ENCODE assay signal across 8 mouse cellular contexts in the genomic region with DNA sequence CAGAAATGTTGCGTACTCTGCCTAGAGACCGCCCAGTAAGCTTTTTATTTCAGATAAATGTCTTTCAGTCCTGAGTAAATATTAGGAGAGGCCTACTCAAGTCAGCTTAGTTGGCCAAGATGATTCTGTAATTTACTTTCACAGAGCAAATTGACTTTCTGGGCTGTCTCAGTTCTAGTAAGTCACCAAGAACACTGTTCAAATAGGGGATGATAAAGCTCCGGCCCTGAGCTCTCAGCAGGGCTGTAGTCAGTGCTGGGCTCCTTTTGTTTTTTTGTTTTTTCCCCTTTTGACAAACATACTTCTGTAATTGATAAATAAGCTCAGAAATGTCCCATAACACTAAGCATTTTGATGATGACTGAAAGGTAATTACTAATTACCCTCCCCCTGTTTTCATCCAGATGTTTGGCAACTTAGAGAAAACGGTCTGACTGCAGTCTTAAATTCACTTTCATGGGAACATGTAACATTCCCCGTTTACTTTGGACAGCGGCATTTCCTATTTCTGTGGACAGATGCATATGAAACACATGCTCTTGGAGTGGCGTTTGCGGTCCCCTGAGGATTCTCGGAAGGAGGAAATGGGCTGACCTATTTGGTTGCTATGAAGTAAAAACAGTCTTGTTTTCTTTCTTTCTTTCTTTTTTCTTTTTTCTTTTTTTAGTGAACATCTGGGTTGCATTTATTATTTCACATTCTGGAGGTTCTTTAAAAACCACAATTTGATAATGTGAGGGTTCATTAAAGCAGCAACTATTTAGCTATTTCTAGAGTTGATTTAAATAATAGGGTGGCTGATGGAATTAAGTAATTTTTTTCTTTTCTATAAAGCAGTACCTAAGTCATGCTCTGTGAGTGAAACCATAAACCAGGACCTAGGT. TPM values are rescaled to one million over a fixed set of nuclear protein-coding genes. Genes with fewer than 3 reads are reported as not detected.
DNase-seq lines count a peak whose midpoint lies in the region; ATAC-seq lines count a peak whose summit lies in the region.

No protein-coding gene starts in this region.

- peaks cover 11% of the 10 kb centered on the region for H3K4me1 ChIP-seq in hindbrain, embryonic 12.5 days
- no peaks in the 10 kb centered on the region for H3K4me1 ChIP-seq in hindbrain, embryonic 11.5 days (replicated peaks; ENCODE audit: control insufficient read depth, insufficient read depth, low read length)
- peaks cover 65% of the 10 kb centered on the region for H3K4me1 ChIP-seq in kidney, embryonic 16.5 days (ENCODE audit: insufficient read depth, low read length)
- H3K4me1 ChIP-seq in midbrain, embryonic 15.5 days = peaks cover 12% of the 10 kb centered on the region
- H3K4me1 ChIP-seq in forebrain, embryonic 12.5 days = peaks cover 13% of the 10 kb centered on the region

- no peaks in the 10 kb centered on the region for H3K36me3 ChIP-seq in hindbrain, embryonic 12.5 days
- H3K36me3 ChIP-seq in hindbrain, embryonic 11.5 days (ENCODE audit: control insufficient read depth, insufficient read depth, low read length) = no peaks in the 10 kb centered on the region
- peaks cover 6% of the 10 kb centered on the region; the same call in 1 of the 2 replicates for H3K36me3 ChIP-seq in kidney, embryonic 16.5 days (ENCODE audit: insufficient read depth, low read length)
- no peaks in the 10 kb centered on the region for H3K36me3 ChIP-seq in midbrain, embryonic 15.5 days (replicated peaks)
- no peaks in the 10 kb centered on the region for H3K36me3 ChIP-seq in forebrain, embryonic 12.5 days (replicated peaks)

- no peak for ATAC-seq in hindbrain, embryonic 12.5 days (ENCODE audit: low FRiP score)
- ATAC-seq in hindbrain, embryonic 11.5 days (ENCODE audit: low FRiP score) = no peak
- ATAC-seq in kidney, embryonic 16.5 days (ENCODE audit: low FRiP score, low TSS enrichment) = no peak
- ATAC-seq in midbrain, embryonic 15.5 days (replicated peaks) = no peak
- ATAC-seq in forebrain, embryonic 12.5 days (ENCODE audit: low FRiP score) = no peak

- H3K27ac ChIP-seq in hindbrain, embryonic 12.5 days = no peak overlapping the region
- H3K27ac ChIP-seq in hindbrain, embryonic 11.5 days (ENCODE audit: low read depth, low read length) = no peak overlapping the region; the same call in 1 of the 2 replicates
- H3K27ac ChIP-seq in kidney, embryonic 16.5 days (ENCODE audit: low read length) = peak overlapping the region; percentile 90
- H3K27ac ChIP-seq in midbrain, embryonic 15.5 days = 0 out of 2 replicates have a peak overlapping the region, but pooled peaks have one; percentile 20
- H3K27ac ChIP-seq in forebrain, embryonic 12.5 days = no peak overlapping the region

- 0 out of 2 replicates have a peak overlapping the region, but pooled peaks have one; percentile 22 for H3K4me2 ChIP-seq in hindbrain, embryonic 12.5 days (replicated peaks)
- no peak overlapping the region for H3K4me2 ChIP-seq in hindbrain, embryonic 11.5 days (replicated peaks; ENCODE audit: low read depth, low read length)
- H3K4me2 ChIP-seq in kidney, embryonic 16.5 days (replicated peaks; ENCODE audit: low read depth, low read length) = peak overlapping the region; percentile 41
- peak overlapping the region; percentile 17; the same call in 1 of the 2 replicates for H3K4me2 ChIP-seq in midbrain, embryonic 15.5 days
- no peak overlapping the region for H3K4me2 ChIP-seq in forebrain, embryonic 12.5 days

- H3K9ac ChIP-seq in hindbrain, embryonic 12.5 days = no peak overlapping the region
- no peak overlapping the region for H3K9ac ChIP-seq in hindbrain, embryonic 11.5 days (ENCODE audit: low read depth, low read length)
- no peak overlapping the region for H3K9ac ChIP-seq in kidney, embryonic 16.5 days (replicated peaks; ENCODE audit: low read length)
- no peak overlapping the region for H3K9ac ChIP-seq in midbrain, embryonic 15.5 days
- no peak overlapping the region for H3K9ac ChIP-seq in forebrain, embryonic 12.5 days

- H3K9me3 ChIP-seq in hindbrain, embryonic 12.5 days (replicated peaks) = peaks cover 5% of the 10 kb centered on the region; the same call in 1 of the 2 replicates
- H3K9me3 ChIP-seq in hindbrain, embryonic 11.5 days (ENCODE audit: control insufficient read depth, low read length) = no peaks in the 10 kb centered on the region
- no peaks in the 10 kb centered on the region; the same call in 1 of the 2 replicates for H3K9me3 ChIP-seq in kidney, embryonic 16.5 days (ENCODE audit: low read length)
- no peaks in the 10 kb centered on the region for H3K9me3 ChIP-seq in midbrain, embryonic 15.5 days
- H3K9me3 ChIP-seq in forebrain, embryonic 12.5 days = no peaks in the 10 kb centered on the region

- H3K27me3 ChIP-seq in hindbrain, embryonic 12.5 days = no peaks in the 10 kb centered on the region
- H3K27me3 ChIP-seq in hindbrain, embryonic 11.5 days (ENCODE audit: control insufficient read depth, insufficient read depth, low read length) = no peaks in the 10 kb centered on the region
- H3K27me3 ChIP-seq in kidney, embryonic 16.5 days (ENCODE audit: insufficient read depth, low read length) = no peaks in the 10 kb centered on the region
- no peaks in the 10 kb centered on the region for H3K27me3 ChIP-seq in midbrain, embryonic 15.5 days (replicated peaks)
- H3K27me3 ChIP-seq in forebrain, embryonic 12.5 days = no peaks in the 10 kb centered on the region

- no peak for DNase-seq in hindbrain, embryonic 11.5 days (ENCODE audit: low spot score)
- DNase-seq in heart, adult 11 months = peak; percentile 98
- DNase-seq in layer of hippocampus, postnatal 36 days = no peak
- DNase-seq in thymus, postnatal 10 days (ENCODE audit: low spot score in 2 of 2) = no peak

- 68% methylated on average over 9 of the region's 9 CpGs for WGBS in hindbrain, embryonic 12.5 days
- WGBS in hindbrain, embryonic 11.5 days = 69% methylated on average over 9 of the region's 9 CpGs
- WGBS in kidney, embryonic 16.5 days = 45% methylated on average over 9 of the region's 9 CpGs
- WGBS in midbrain, embryonic 15.5 days = 63% methylated on average over 9 of the region's 9 CpGs
- 74% methylated on average over 9 of the region's 9 CpGs for WGBS in forebrain, embryonic 12.5 days

- no peak overlapping the region for H3K4me3 ChIP-seq in hindbrain, embryonic 12.5 days
- no peak overlapping the region for H3K4me3 ChIP-seq in hindbrain, embryonic 11.5 days (ENCODE audit: low read depth, low read length)
- no peak overlapping the region for H3K4me3 ChIP-seq in kidney, embryonic 16.5 days (ENCODE audit: low read length)
- no peak overlapping the region for H3K4me3 ChIP-seq in midbrain, embryonic 15.5 days
- H3K4me3 ChIP-seq in forebrain, embryonic 12.5 days (replicated peaks) = no peak overlapping the region

RNA-seq across cellular contexts. Expression of a gene that starts 10.7 kb away (rescaled TPM):
- polyA plus RNA-seq in hindbrain, embryonic 12.5 days (2016; fragmentation: Nextera tagmentation; extraction: Ambion mirVana) = 39.8 and 46.1 TPM in 2 replicates
- 30.3 and 33.4 TPM in 2 replicates for polyA plus RNA-seq in hindbrain, embryonic 11.5 days (2014; fragmentation: Nextera tagmentation; extraction: Ambion mirVana)
- polyA plus RNA-seq in kidney, embryonic 16.5 days (2015; fragmentation: Nextera tagmentation; extraction: Ambion mirVana) = 79.2 and 81.3 TPM in 2 replicates
- 39.1 and 41.4 TPM in 2 replicates for polyA plus RNA-seq in midbrain, embryonic 15.5 days (2015; fragmentation: Nextera tagmentation; extraction: Ambion mirVana)
- 25.7 and 27.8 TPM in 2 replicates for polyA plus RNA-seq in forebrain, embryonic 12.5 days (2016; fragmentation: Nextera tagmentation; extraction: Ambion mirVana)
- 10 to 100 TPM; 44.2 to 48.6 TPM for total RNA-seq in layer of hippocampus, postnatal 36 days (2021)

Comparison
In these comparisons a context has a peak if more than half of its experiments do, and no peak if none do; other contexts are left out.
1. H3K4me2 ChIP-seq: peak in hindbrain, embryonic 12.5 days (single experiment), kidney, embryonic 16.5 days (single experiment) and midbrain, embryonic 15.5 days (single experiment); none in hindbrain, embryonic 11.5 days (single experiment) and forebrain, embryonic 12.5 days (single experiment).
2. H3K27ac ChIP-seq: peak in kidney, embryonic 16.5 days (single experiment) and midbrain, embryonic 15.5 days (single experiment); none in hindbrain, embryonic 12.5 days (single experiment), hindbrain, embryonic 11.5 days (single experiment) and forebrain, embryonic 12.5 days (single experiment).